ENCODE assay signal across 12 mouse cellular contexts in genomic region chr4:131771384-131771783, GRCm38 (mm10).
A peak's percentile ranks its signal among the peaks of the same experiment; 100 is the strongest.
DNase-seq lines count a peak whose midpoint lies in the region; ATAC-seq and TF ChIP-seq lines count a peak whose summit lies in the region.
"Had no signal": no experiment of that assay in that cellular context is flagged by ENCODE, and none has a peak within 500 bp of the region (broad histone marks: within the 10 kb centered on the region; RNA-seq: fewer than 3 reads in every experiment).

No protein-coding gene starts in this region.

- whole genome bisulfite sequencing in heart, embryonic 12.5 days = 68% methylated on average over 11 of the region's 11 CpGs
- 47% methylated on average over 11 of the region's 11 CpGs for WGBS in lung, adult 2 months

- no peaks in the 10 kb centered on the region for H3K4me1 ChIP-seq in heart, embryonic 12.5 days (replicated peaks)
- peaks cover 4% of the 10 kb centered on the region; the same call in 1 of the 2 replicates for H3K4me1 ChIP-seq in lung, adult 2 months (ENCODE audit: control insufficient read depth, insufficient read depth, low read length)
- H3K4me1 ChIP-seq: forebrain, embryonic 13.5 days; limb, embryonic 13.5 days had no signal

- no peak overlapping the region for H3K27ac ChIP-seq in heart, embryonic 12.5 days (ENCODE audit: poor library complexity, severe bottlenecking)
- H3K27ac ChIP-seq: forebrain, embryonic 13.5 days; limb, embryonic 13.5 days; macrophage had no signal

- no peak for TF ChIP-seq CTCF in lung, adult 2 months (IDR thresholded peaks at IDR 0.05; ENCODE audit: insufficient read depth, low read length)

- 0 out of 2 replicates have a peak, but pooled peaks cover 3% of the 10 kb centered on the region for H3K27me3 ChIP-seq in heart, embryonic 12.5 days (replicated peaks)
- H3K27me3 ChIP-seq: forebrain, embryonic 13.5 days; limb, embryonic 13.5 days had no signal

- TF ChIP-seq POLR2A in lung, adult 2 months (IDR thresholded peaks at IDR 0.05; ENCODE audit: borderline replicate concordance, extremely low read depth, low read depth, low read length) = peak; percentile 13; the same call in 1 of the 2 replicates

- 0 out of 2 replicates have a peak, but pooled peaks cover 8% of the 10 kb centered on the region for H3K9me3 ChIP-seq in heart, embryonic 12.5 days (replicated peaks)
- H3K9me3 ChIP-seq: forebrain, embryonic 13.5 days; limb, embryonic 13.5 days had no signal

- no peak overlapping the region for H3K9ac ChIP-seq in heart, embryonic 12.5 days
- H3K9ac ChIP-seq: forebrain, embryonic 13.5 days; limb, embryonic 13.5 days had no signal

- peak; percentile 94 for DNase-seq in heart, adult 11 months
- DNase-seq in layer of hippocampus, postnatal 14 days (ENCODE audit: low spot score in 2 of 2) = peak; percentile 40 to 57
- no peak for DNase-seq in layer of hippocampus, adult 9-11 months
- DNase-seq in lung, adult 2 months = peak; percentile 25
- DNase-seq in thymus, postnatal 14 days = no peak
- no peak for DNase-seq in thymus, postnatal 0 days (ENCODE audit: low spot score)
- DNase-seq: right cerebral cortex, postnatal 14 days had no signal

- H3K4me3 ChIP-seq in heart, embryonic 12.5 days = no peak overlapping the region
- peak overlapping the region; percentile 54 for H3K4me3 ChIP-seq in lung, adult 2 months (replicated peaks; ENCODE audit: extremely low read depth, low read depth, low read length)
- H3K4me3 ChIP-seq: forebrain, embryonic 13.5 days; limb, embryonic 13.5 days had no signal

- ATAC-seq in heart, embryonic 12.5 days (ENCODE audit: insufficient number of reproducible peaks, low FRiP score) = no peak
- ATAC-seq in erythroblast, adult 5-6 weeks (replicated peaks; ENCODE audit: low FRiP score, poor library complexity, severe bottlenecking) = 0 out of 2 replicates have a peak, but pooled peaks have one; percentile 25
- ATAC-seq: forebrain, embryonic 13.5 days had no signal

- no peaks in the 10 kb centered on the region for H3K36me3 ChIP-seq in heart, embryonic 12.5 days

- H3K4me2 ChIP-seq in heart, embryonic 12.5 days = no peak overlapping the region
- H3K4me2 ChIP-seq: forebrain, embryonic 13.5 days; limb, embryonic 13.5 days had no signal

Comparison
In these comparisons a context has a peak if more than half of its experiments do, and no peak if none do; other contexts are left out.
1. DNase-seq: peak in heart, adult 11 months (single experiment), layer of hippocampus, postnatal 14 days (2 of 2) and lung, adult 2 months (single experiment); none in layer of hippocampus, adult 9-11 months (single experiment), thymus, postnatal 14 days (single experiment) and thymus, postnatal 0 days (single experiment).